In genomic region chr19:37174716-37175435, GRCm38 (mm10) we compare ENCODE assay signal across 8 mouse cellular contexts. TPM values are rescaled to one million over a fixed set of nuclear protein-coding genes. Genes with fewer than 3 reads are reported as not detected.
DNase-seq lines count a peak whose midpoint lies in the region; ATAC-seq and TF ChIP-seq lines count a peak whose summit lies in the region.

No protein-coding gene starts in this region.

- H3K27ac ChIP-seq in CH12.LX (ENCODE audit: insufficient read depth, low read depth): peak overlapping the region; percentile 63
- peak overlapping the region; percentile 75 for H3K27ac ChIP-seq in brown adipose tissue, adult 24 weeks (replicated peaks; ENCODE audit: low read depth, low read length)
- H3K27ac ChIP-seq in forebrain, embryonic 15.5 days (replicated peaks): peak overlapping the region; percentile 94
- peak overlapping the region; percentile 42; the same call in 1 of the 2 replicates for H3K27ac ChIP-seq in lung, embryonic 14.5 days (ENCODE audit: low read depth)

- H3K9me3 ChIP-seq in CH12.LX (replicated peaks; ENCODE audit: low read length): no peaks in the 10 kb centered on the region
- no peaks in the 10 kb centered on the region for H3K9me3 ChIP-seq in forebrain, embryonic 15.5 days
- no peaks in the 10 kb centered on the region for H3K9me3 ChIP-seq in lung, embryonic 14.5 days (ENCODE audit: low read depth, low read length)

- peak; percentile 83 for DNase-seq in CH12.LX (ENCODE audit: extremely low read depth)
- DNase-seq in heart, postnatal 36 days: peak; percentile 57 to 74
- peak; percentile 62 to 73 for DNase-seq in layer of hippocampus, adult 8-10 months (ENCODE audit: low spot score in 2 of 2)
- DNase-seq in lung, embryonic 14.5 days: peak; percentile 69
- DNase-seq in ovary, adult 18-20 months (ENCODE audit: low spot score): peak; percentile 30
- peak; percentile 10 to 15 for DNase-seq in thymus, postnatal 36 days

- in situ Hi-C loops in CH12.LX (cut with MboI; ENCODE audit: low pct_ligation_motif_present, low pct_unique_long_range_greater_than_20kb, low sequenced_read_pairs): no loop called here

- H3K9ac ChIP-seq in CH12.LX (ENCODE audit: insufficient read depth, low read depth): peak overlapping the region; percentile 46
- peak overlapping the region; percentile 74 for H3K9ac ChIP-seq in forebrain, embryonic 15.5 days (replicated peaks)
- peak overlapping the region; percentile 42 for H3K9ac ChIP-seq in lung, embryonic 14.5 days

- peak overlapping the region; percentile 30 for H3K4me2 ChIP-seq in CH12.LX (ENCODE audit: insufficient read depth, low read depth, poor library complexity, severe bottlenecking)
- H3K4me2 ChIP-seq in forebrain, embryonic 15.5 days (replicated peaks): peak overlapping the region; percentile 98
- peak overlapping the region; percentile 98 for H3K4me2 ChIP-seq in lung, embryonic 14.5 days

- H3K36me3 ChIP-seq in CH12.LX (replicated peaks in 1 of 2; ENCODE audit: control insufficient read depth in 1 of 2, insufficient read depth in 1 of 2, low read length in 1 of 2): no peaks in the 10 kb centered on the region
- no peaks in the 10 kb centered on the region for H3K36me3 ChIP-seq in forebrain, embryonic 15.5 days
- H3K36me3 ChIP-seq in lung, embryonic 14.5 days (ENCODE audit: insufficient read depth): no peaks in the 10 kb centered on the region

- peak overlapping the region; percentile 67 to 82 (median 77) for H3K4me3 ChIP-seq in CH12.LX (replicated peaks in 1 of 3; ENCODE audit: low read depth in 2 of 3, low read length in 2 of 3, poor library complexity in 1 of 3)
- peak overlapping the region; percentile 78 for H3K4me3 ChIP-seq in brown adipose tissue, adult 24 weeks (ENCODE audit: insufficient read depth, low read depth, low read length)
- peak overlapping the region; percentile 74 for H3K4me3 ChIP-seq in forebrain, embryonic 15.5 days
- H3K4me3 ChIP-seq in lung, embryonic 14.5 days (ENCODE audit: low read depth, low read length): peak overlapping the region; percentile 58

- no peak for TF ChIP-seq RAD21 in CH12.LX (IDR thresholded peaks at IDR 0.05; ENCODE audit: low read depth, low read length)

- H3K27me3 ChIP-seq in CH12.LX (replicated peaks): peaks cover 6% of the 10 kb centered on the region
- peaks cover 9% of the 10 kb centered on the region; the same call in 1 of the 2 replicates for H3K27me3 ChIP-seq in forebrain, embryonic 15.5 days
- peaks cover 47% of the 10 kb centered on the region for H3K27me3 ChIP-seq in lung, embryonic 14.5 days (ENCODE audit: insufficient read depth, low read length)

- dilution Hi-C loops in CH12.LX (cut with MboI; ENCODE audit: extremely low pct_ligation_motif_present, extremely low pct_unique_long_range_greater_than_20kb, low sequenced_read_pairs): no loop called here

- TF ChIP-seq POLR2A in CH12.LX (IDR thresholded peaks at IDR 0.05; ENCODE audit: low read depth, low read length): peak; percentile 76

- WGBS in forebrain, embryonic 15.5 days: under 1% methylated on average over 36 of the region's 36 CpGs
- under 1% methylated on average over 36 of the region's 36 CpGs for WGBS in lung, embryonic 14.5 days

- intact Hi-C loops in heart, postnatal 36 days (cut with DNase I): loop anchor here (2.0 to 5.0 kb wide), 3 partner anchors 32 to 123 kb away; partner anchors contain the start of gene March5

- H3K4me1 ChIP-seq in CH12.LX (ENCODE audit: control insufficient read depth in 1 of 2, insufficient read depth in 2 of 2): peaks cover 0 to 18% of the 10 kb centered on the region in 2 experiments; a peak in 2 of 4 replicates
- no peaks in the 10 kb centered on the region for H3K4me1 ChIP-seq in brown adipose tissue, adult 24 weeks (ENCODE audit: control insufficient read depth, insufficient read depth, insufficient read length, low read length)
- H3K4me1 ChIP-seq in forebrain, embryonic 15.5 days: peaks cover 48% of the 10 kb centered on the region
- 0 out of 2 replicates have a peak, but pooled peaks cover 3% of the 10 kb centered on the region for H3K4me1 ChIP-seq in lung, embryonic 14.5 days (ENCODE audit: insufficient read depth)

- peaks cover 24% of the 10 kb centered on the region for H3K79me2 ChIP-seq in CH12.LX (replicated peaks; ENCODE audit: control insufficient read depth, extremely low read depth, insufficient read depth, poor library complexity, severe bottlenecking)

- ATAC-seq in forebrain, embryonic 15.5 days (replicated peaks): peak; percentile 81
- ATAC-seq in lung, embryonic 14.5 days (ENCODE audit: insufficient read depth): peak; percentile 90

- peak; percentile 58; the same call in 1 of the 2 replicates for TF ChIP-seq EP300 in CH12.LX (IDR thresholded peaks at IDR 0.05; ENCODE audit: low read length)

- TF ChIP-seq CTCF in CH12.LX (conservative IDR thresholded peaks at IDR 0.05 in 1 of 2, IDR thresholded peaks at IDR 0.05 in 1 of 2; ENCODE audit: low read depth in 2 of 2, low read length in 2 of 2): no peak
- TF ChIP-seq CTCF in lung, embryonic 14.5 days (IDR thresholded peaks at IDR 0.05; ENCODE audit: low read depth): no peak

TF ChIP-seq in CH12.LX, 34 proteins besides CTCF, POLR2A, EP300 and RAD21:
- peak; percentile 84 for TF ChIP-seq NELFE (IDR thresholded peaks at IDR 0.05; ENCODE audit: low read depth, low read length)
- peak; percentile 72 for TF ChIP-seq TCF12 (IDR thresholded peaks at IDR 0.05; ENCODE audit: low read depth, low read length)
- TF ChIP-seq IRF4 (IDR thresholded peaks at IDR 0.05; ENCODE audit: low read depth, low read length): peak; percentile 22; the same call in 1 of the 2 replicates
- no peak for TF ChIP-seq ZNF384 (IDR thresholded peaks at IDR 0.05; ENCODE audit: low read depth, low read length)
- 0 out of 2 replicates have a peak, but pooled peaks have one; percentile 24 for TF ChIP-seq CHD2 (IDR thresholded peaks at IDR 0.05; ENCODE audit: low read length)
- TF ChIP-seq MAZ (IDR thresholded peaks at IDR 0.05; ENCODE audit: low read depth, low read length): peak; percentile 74; the same call in 1 of the 2 replicates
- peak; percentile 74 for TF ChIP-seq ELF1 (IDR thresholded peaks at IDR 0.05; ENCODE audit: low read depth, low read length)
- TF ChIP-seq UBTF (IDR thresholded peaks at IDR 0.05; ENCODE audit: low read depth, low read length): 0 out of 2 replicates have a peak, but pooled peaks have one; percentile 15
- TF ChIP-seq MEF2A (IDR thresholded peaks at IDR 0.05; ENCODE audit: borderline replicate concordance, low read depth, low read length): 0 out of 2 replicates have a peak, but pooled peaks have one; percentile 50
- peak; percentile 97 for TF ChIP-seq SIN3A (IDR thresholded peaks at IDR 0.05; ENCODE audit: low read length)
- peak; percentile 89 for TF ChIP-seq TBP (conservative IDR thresholded peaks at IDR 0.05; ENCODE audit: low read depth, low read length)
- peak; percentile 72; the same call in 1 of the 2 replicates for TF ChIP-seq MXI1 (IDR thresholded peaks at IDR 0.05; ENCODE audit: low read depth, low read length)
- TF ChIP-seq JUN (IDR thresholded peaks at IDR 0.05; ENCODE audit: insufficient read depth, low read depth, low read length): no peak
- TF ChIP-seq KAT2A (IDR thresholded peaks at IDR 0.05; ENCODE audit: insufficient replicate concordance, low read length): no peak
- peak; percentile 55; the same call in 1 of the 2 replicates for TF ChIP-seq POLR2AphosphoS2 (IDR thresholded peaks at IDR 0.05; ENCODE audit: low read depth, low read length)
- TF ChIP-seq ETS1 (conservative IDR thresholded peaks at IDR 0.05; ENCODE audit: low read depth, low read length): peak; percentile 16; the same call in 1 of the 2 replicates
- 0 out of 2 replicates have a peak, but pooled peaks have one; percentile 31 for TF ChIP-seq BHLHE40 (IDR thresholded peaks at IDR 0.05; ENCODE audit: low read depth, low read length)
- no peak for TF ChIP-seq ZKSCAN1 (IDR thresholded peaks at IDR 0.05; ENCODE audit: borderline replicate concordance, low read depth, low read length)
- peak; percentile 65; the same call in 1 of the 2 replicates for TF ChIP-seq MYC (IDR thresholded peaks at IDR 0.05; ENCODE audit: low read depth, low read length)
- peak; percentile 51; the same call in 1 of the 2 replicates for TF ChIP-seq MAX (IDR thresholded peaks at IDR 0.05; ENCODE audit: low read length)
- TF ChIP-seq HCFC1 (IDR thresholded peaks at IDR 0.05; ENCODE audit: low read depth, low read length): peak; percentile 65
TF ChIP-seq in CH12.LX: peak in this region for 17.

RNA-seq across cellular contexts. Expression of gene March5, which starts 32.5 kb away (rescaled TPM):
- total RNA-seq in CH12.LX (2012; rRNA removed): 111 and 137 TPM in 2 replicates
- 160 TPM in 2 replicates for total RNA-seq in CH12.LX (2014; rRNA removed)
- 118 and 130 TPM in 2 replicates for polyA plus RNA-seq in CH12.LX (2012; ENCODE audit: insufficient read length, low read depth)
- polyA plus RNA-seq in brown adipose tissue, adult 24 weeks (2012; ENCODE audit: insufficient read depth, insufficient read length, missing spikeins): 295 and 304 TPM in 2 replicates
- polyA plus RNA-seq in forebrain, embryonic 15.5 days (2015; fragmentation: Nextera tagmentation; extraction: Ambion mirVana): 124 and 135 TPM in 2 replicates
- total RNA-seq in heart, postnatal 36 days (2021): 10 to 100 TPM; 76.8 to 88.5 TPM
- 10 to 100 TPM; 79.2 to 86.5 (median 81.1) TPM for total RNA-seq in layer of hippocampus, adult 8-10 months (2022)
- polyA plus RNA-seq in lung, embryonic 14.5 days (2014; fragmentation: Nextera tagmentation; extraction: Ambion mirVana): 113 and 114 TPM in 2 replicates

RNA-seq across cellular contexts. Expression of gene Cpeb3, which starts 33.5 kb away (rescaled TPM):
- 3.0 and 3.1 TPM in 2 replicates for total RNA-seq in CH12.LX (2012; rRNA removed)
- 1.2 and 1.5 TPM in 2 replicates for total RNA-seq in CH12.LX (2014; rRNA removed)
- polyA plus RNA-seq in CH12.LX (2012; ENCODE audit: insufficient read length, low read depth): 1.4 and 1.5 TPM in 2 replicates
- 16.1 and 30.4 TPM in 2 replicates for polyA plus RNA-seq in brown adipose tissue, adult 24 weeks (2012; ENCODE audit: insufficient read depth, insufficient read length, missing spikeins)
- polyA plus RNA-seq in forebrain, embryonic 15.5 days (2015; fragmentation: Nextera tagmentation; extraction: Ambion mirVana): 7.4 and 10.1 TPM in 2 replicates
- total RNA-seq in heart, postnatal 36 days (2021): 10 to 100 TPM; 77.6 to 93.0 TPM
- total RNA-seq in layer of hippocampus, adult 8-10 months (2022): 10 to 100 TPM; 66.9 to 88.1 (median 79.8) TPM
- 0.63 and 0.95 TPM in 2 replicates for polyA plus RNA-seq in lung, embryonic 14.5 days (2014; fragmentation: Nextera tagmentation; extraction: Ambion mirVana)

Comparison
In these comparisons a context has a peak if more than half of its experiments do, and no peak if none do; other contexts are left out.
1. Peak in every context shown above with its lines: DNase-seq, ATAC-seq, H3K4me3 ChIP-seq and H3K27ac ChIP-seq.
2. DNase-seq: peak in every context shown above with its lines; median percentile 83 in CH12.LX; 69 in lung, embryonic 14.5 days; 68 in layer of hippocampus, adult 8-10 months; 66 in heart, postnatal 36 days; 30 in ovary, adult 18-20 months; 12 in thymus, postnatal 36 days.
3. H3K27ac ChIP-seq: peak in every context shown above with its lines; median percentile 94 in forebrain, embryonic 15.5 days; 75 in brown adipose tissue, adult 24 weeks; 63 in CH12.LX; 42 in lung, embryonic 14.5 days.
4. H3K4me2 ChIP-seq: peak in every context shown above with its lines; median percentile 98 in forebrain, embryonic 15.5 days; 98 in lung, embryonic 14.5 days; 30 in CH12.LX.